Mouse (Mus musculus) small intestine, adult 2 months (tissue): ENCODE results near the gene Lao1. TPM values are rescaled to one million over a fixed set of nuclear protein-coding genes. Genes with fewer than 3 reads are reported as not detected.

Experiments used
- H3K27ac ChIP-seq: fragments of 200-500 bp; 2 replicates; pipeline ENCODE4 v1.5.1; 2012; ENCODE audit warnings: low read depth, low read length, control low read depth, inconsistent platforms; ENCODE audit not compliant: insufficient read depth
- H3K27me3 ChIP-seq: fragments of 200-500 bp; 2 replicates; pipeline ENCODE4 v1.6.1; 2012; ENCODE audit warnings: mild to moderate bottlenecking, moderate library complexity, low read length, inconsistent platforms; ENCODE audit not compliant: control insufficient read depth, insufficient read depth
- H3K36me3 ChIP-seq: fragments of 200-500 bp; 2 replicates; pipeline ENCODE4 v1.6.1; 2012; ENCODE audit warnings: mild to moderate bottlenecking, low read length, control low read depth, inconsistent platforms; ENCODE audit not compliant: control insufficient read depth, insufficient read depth
- H3K4me1 ChIP-seq: fragments of 200-500 bp; 2 replicates; pipeline ENCODE4 v1.6.1; 2012; ENCODE audit warnings: low read length, inconsistent platforms, mixed read lengths; ENCODE audit not compliant: control insufficient read depth, insufficient read depth, insufficient read length
- H3K4me3 ChIP-seq: fragments of 200-500 bp; 2 replicates; pipeline ENCODE4 v1.5.1; 2012; ENCODE audit warnings: low read depth, mild to moderate bottlenecking, control low read depth, inconsistent platforms, low read length, moderate library complexity
- CTCF ChIP-seq: fragments of 200-500 bp; IDR thresholded peaks from 2 replicates; pipeline ENCODE4 v1.5.1; 2012; ENCODE audit warnings: low read depth, mild to moderate bottlenecking, control low read depth, inconsistent platforms, low read length, moderate library complexity, mixed read lengths; ENCODE audit not compliant: insufficient replicate concordance, insufficient read length; ENCODE audit errors: extremely low read depth
- POLR2A ChIP-seq: fragments of 200-500 bp; IDR thresholded peaks from 2 replicates; pipeline ENCODE4 v1.6.1; 2012; ENCODE audit warnings: low read depth, mild to moderate bottlenecking, control low read depth, inconsistent platforms, low read length, moderate library complexity
- WGBS: fragments of 180-500 bp; shearing (Covaris S2); methylation state at CpG from one replicate; pipeline ENCODE4 v1.1.7; 2018; 5-methylcytosine and 5-hydroxymethylcytosine counted together
- polyA plus RNA-seq: library from polyadenylated mRNA; depleted of rRNA; stranded (reverse); fragments of >200 nt; gene quantifications from 2 replicates; pipeline ENCODE4 v1.2.3, GENCODE M21; 2012

Lao1 gene
- polyA plus RNA-seq, 1 experiment, result not detected

GRCm38 (mm10) chr4:119004178-119004577 is 42.8 kb downstream of the Lao1 start:
- Histone ChIP-seq H3K4me3 (no peak overlapping the region), H3K27ac (no peak overlapping the region), H3K36me3 (no peaks in the 10 kb centered on the region), H3K4me1 (no peaks in the 10 kb centered on the region), H3K27me3 (no peaks in the 10 kb centered on the region; the same call in 1 of the 2 replicates)
- 40% methylated on average over 3 of the region's 3 CpGs for WGBS
- TF ChIP-seq POLR2A (no peak), CTCF (no peak)

- TF ChIP-seq CTCF, result peak; percentile 92; the same call in 1 of the 2 replicates
- TF ChIP-seq POLR2A, result no peak
- no peaks in the 10 kb centered on the region for H3K4me1 ChIP-seq
- H3K4me3 ChIP-seq, result no peak overlapping the region
- no peaks in the 10 kb centered on the region for H3K36me3 ChIP-seq
- 25% methylated on average over 7 of the region's 7 CpGs for WGBS
- H3K27me3 ChIP-seq, result no peaks in the 10 kb centered on the region; the same call in 1 of the 2 replicates
- H3K27ac ChIP-seq, result no peak overlapping the region
These were observed 43.4 kb downstream of the Lao1 start for GRCm38 (mm10) chr4:119004613-119005339.

DNA sequence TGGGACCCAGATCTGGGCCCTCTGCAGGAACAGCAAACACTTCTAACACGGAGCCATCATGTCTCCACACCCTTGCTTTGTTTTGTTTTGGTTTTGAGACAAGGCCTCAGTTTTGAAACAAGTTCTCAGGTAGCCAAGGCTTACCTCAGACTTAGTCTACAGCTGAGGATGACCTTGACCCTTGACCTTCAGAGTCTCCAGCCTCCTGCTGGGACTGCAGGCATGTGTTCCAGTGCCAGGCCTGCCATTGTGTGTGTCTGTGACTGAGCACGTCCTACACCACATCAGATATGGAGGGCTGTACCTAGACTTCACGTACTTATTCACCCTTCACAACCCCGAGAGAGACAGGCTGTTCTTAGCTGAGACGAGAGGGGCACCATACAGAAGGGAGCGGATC is 46.2 kb downstream of the Lao1 start:
- 86% methylated on average over 6 of the region's 6 CpGs for WGBS
- Histone ChIP-seq H3K4me3 (no peak overlapping the region), H3K27me3 (no peaks in the 10 kb centered on the region), H3K4me1 (no peaks in the 10 kb centered on the region), H3K36me3 (no peaks in the 10 kb centered on the region), H3K27ac (no peak overlapping the region)
- TF ChIP-seq CTCF (no peak), POLR2A (no peak)

- Histone ChIP-seq H3K27ac (no peak overlapping the region), H3K4me1 (no peaks in the 10 kb centered on the region)
- 69% methylated on average over 6 of the region's 6 CpGs for WGBS
These were observed 47.1 kb downstream of the Lao1 start for GRCm38 (mm10) chr4:119008476-119008875.

DNA sequence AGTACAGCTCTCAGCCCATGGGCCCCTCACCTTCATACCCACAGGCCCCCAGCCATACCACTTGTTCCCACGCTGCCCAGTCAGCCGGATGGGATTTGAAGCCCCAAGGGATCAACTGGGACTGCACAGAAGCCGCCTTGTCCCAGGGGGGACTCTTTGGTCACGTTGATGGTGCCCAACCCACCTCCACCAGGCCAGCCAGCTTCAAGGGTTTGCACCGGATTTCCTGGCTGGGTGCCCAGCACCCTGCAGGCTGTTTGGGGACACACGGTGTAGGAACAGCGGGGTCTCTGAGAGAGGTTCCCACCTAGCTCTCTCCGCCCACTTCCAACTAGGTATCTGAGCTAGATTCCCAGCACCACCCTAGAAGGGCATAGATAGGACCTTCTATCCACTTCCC is 48.4 kb downstream of the Lao1 start:
- Histone ChIP-seq H3K4me1 (no peaks in the 10 kb centered on the region), H3K27ac (no peak overlapping the region), H3K27me3 (no peaks in the 10 kb centered on the region), H3K4me3 (no peak overlapping the region), H3K36me3 (no peaks in the 10 kb centered on the region)
- no peak for TF ChIP-seq CTCF
- 64% methylated on average over 8 of the region's 8 CpGs for WGBS

More at GRCm38 (mm10) chr4:119008476-119008875, 47.1 kb downstream of the Lao1 start:
- TF ChIP-seq POLR2A (no peak), CTCF (no peak)
- Histone ChIP-seq H3K4me3 (no peak overlapping the region), H3K27me3 (no peaks in the 10 kb centered on the region), H3K36me3 (no peaks in the 10 kb centered on the region)

GRCm38 (mm10) chr4:119011050-119011680 is 49.8 kb downstream of the Lao1 start:
- H3K4me1 ChIP-seq, result no peaks in the 10 kb centered on the region
- no peak overlapping the region for H3K27ac ChIP-seq
- no peak overlapping the region for H3K4me3 ChIP-seq
- H3K36me3 ChIP-seq, result no peaks in the 10 kb centered on the region
- WGBS, result 67% methylated on average over 10 of the region's 10 CpGs
- TF ChIP-seq POLR2A (no peak), CTCF (no peak)
- no peaks in the 10 kb centered on the region for H3K27me3 ChIP-seq

DNA sequence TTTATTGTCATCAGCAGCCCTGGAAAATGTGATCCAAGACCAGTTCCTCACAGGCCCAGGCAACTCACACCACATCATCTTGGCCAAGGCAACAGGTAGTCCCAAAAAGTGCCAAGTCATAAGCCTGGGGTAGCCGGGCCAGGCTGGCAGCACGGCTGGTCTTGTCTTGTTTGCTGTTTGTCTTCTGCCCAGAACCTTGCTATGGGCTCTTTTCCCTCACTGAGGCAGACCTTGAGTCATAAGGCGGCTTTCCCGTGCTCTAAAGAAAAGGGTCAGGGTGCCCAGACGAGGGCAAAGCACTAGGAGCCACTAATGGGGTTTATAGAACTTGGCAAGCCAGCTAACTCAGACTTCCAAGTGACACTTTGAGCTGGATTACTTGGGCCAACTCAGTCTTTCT is 51.7 kb downstream of the Lao1 start:
- no peak for TF ChIP-seq POLR2A
- no peak for TF ChIP-seq CTCF
- Histone ChIP-seq H3K27me3 (no peaks in the 10 kb centered on the region), H3K36me3 (no peaks in the 10 kb centered on the region), H3K4me1 (no peaks in the 10 kb centered on the region), H3K27ac (no peak overlapping the region), H3K4me3 (no peak overlapping the region)
- WGBS, result 79% methylated on average over 5 of the region's 5 CpGs
